Mouse (Mus musculus) heart, embryonic 11.5 days (tissue): Measurements from ENCODE around the gene Zdhhc6. TPM values are rescaled to one million over a fixed set of nuclear protein-coding genes. Genes with fewer than 3 reads are reported as not detected.

Experiments
- ATAC-seq: fragments of 200-750 bp; cut with Nextera tagmentation; replicated peaks from 2 replicates; pipeline ENCODE4 v1.8.0; 2017; ENCODE audit warnings: moderate library complexity; ENCODE audit not compliant: insufficient number of reproducible peaks, low FRiP score, low TSS enrichment
- H3K27ac ChIP-seq: fragments of 300-500 bp; sonication (generic); 2 replicates; pipeline ENCODE4 v1.5.1; 2014; ENCODE audit warnings: mild to moderate bottlenecking, low read depth, low read length
- H3K27me3 ChIP-seq: fragments of 300-500 bp; sonication (generic); 2 replicates; pipeline ENCODE4 v1.6.1; 2014; ENCODE audit warnings: mild to moderate bottlenecking, low read length, mixed read lengths; ENCODE audit not compliant: control insufficient read depth, insufficient read depth
- H3K36me3 ChIP-seq: fragments of 300-500 bp; sonication (generic); 2 replicates; pipeline ENCODE4 v1.6.1; 2014; ENCODE audit warnings: mild to moderate bottlenecking, low read length, moderate library complexity, mixed read lengths; ENCODE audit not compliant: control insufficient read depth, insufficient read depth
- H3K4me1 ChIP-seq: fragments of 300-500 bp; sonication (generic); 2 replicates; pipeline ENCODE4 v1.6.1; 2014; ENCODE audit warnings: low read length; ENCODE audit not compliant: control insufficient read depth, insufficient read depth
- H3K4me2 ChIP-seq: fragments of 300-500 bp; sonication (generic); 2 replicates; pipeline ENCODE4 v1.6.1; 2014; ENCODE audit warnings: mild to moderate bottlenecking, moderate library complexity
- H3K4me3 ChIP-seq: fragments of 300-500 bp; sonication (generic); 2 replicates; pipeline ENCODE4 v1.5.1; 2014; ENCODE audit warnings: low read depth, low read length
- H3K9ac ChIP-seq: fragments of 300-500 bp; sonication (generic); 2 replicates; pipeline ENCODE4 v1.6.1; 2014; ENCODE audit warnings: mild to moderate bottlenecking, low read depth, low read length, moderate library complexity
- H3K9me3 ChIP-seq: fragments of 300-500 bp; sonication (generic); replicated peaks from 2 replicates; pipeline ENCODE4 v1.6.1; 2016; ENCODE audit warnings: low read length; ENCODE audit not compliant: control insufficient read depth
- WGBS: fragments of 180-500 bp; shearing (Covaris S2); extraction: QIAGEN DNeasy Blood & Tissue Kit; methylation state at CpG from one replicate; pipeline ENCODE4 v1.1.7; 2014; ENCODE audit not compliant: insufficient replicate concordance; 5-methylcytosine and 5-hydroxymethylcytosine counted together
- polyA plus RNA-seq: library from polyadenylated mRNA; unstranded; fragments of >200 nt; fragmentation: Nextera tagmentation; extraction: Ambion mirVana; gene quantifications from 2 replicates; pipeline ENCODE4 v1.2.1, GENCODE M21; 2014

The Zdhhc6 gene
- polyA plus RNA-seq, 1 experiment from 2014 or later = 76.1 TPM

- H3K4me3 ChIP-seq = no peak overlapping the region
- ATAC-seq = no peak
- no peaks in the 10 kb centered on the region for H3K27me3 ChIP-seq
- H3K4me1 ChIP-seq = no peaks in the 10 kb centered on the region
- 88% methylated on average over 2 of the region's 2 CpGs for WGBS
- no peak overlapping the region for H3K4me2 ChIP-seq
- peaks cover 9% of the 10 kb centered on the region for H3K36me3 ChIP-seq
- no peak overlapping the region for H3K27ac ChIP-seq
- H3K9me3 ChIP-seq = no peaks in the 10 kb centered on the region
- no peak overlapping the region for H3K9ac ChIP-seq
These were observed 18.3 kb downstream of the Zdhhc6 start for GRCm38 (mm10) chr19:55297489-55297888.

GRCm38 (mm10) chr19:55296301-55296700 is 19.5 kb downstream of the Zdhhc6 start:
- peaks cover 6% of the 10 kb centered on the region for H3K36me3 ChIP-seq

GRCm38 (mm10) chr19:55295556-55295955 is 20.3 kb downstream of the Zdhhc6 start:
- ATAC-seq = no peak
- Histone ChIP-seq H3K4me3 (no peak overlapping the region), H3K9me3 (no peaks in the 10 kb centered on the region), H3K27me3 (no peaks in the 10 kb centered on the region), H3K9ac (no peak overlapping the region), H3K4me2 (no peak overlapping the region), H3K27ac (no peak overlapping the region), H3K36me3 (peaks cover 3% of the 10 kb centered on the region; the same call in 1 of the 2 replicates), H3K4me1 (no peaks in the 10 kb centered on the region)
- WGBS = 82% methylated on average over 3 of the region's 3 CpGs

More at GRCm38 (mm10) chr19:55296301-55296700, 19.5 kb downstream of the Zdhhc6 start:
- 89% methylated on average over 2 of the region's 2 CpGs for WGBS
- Histone ChIP-seq H3K27me3 (no peaks in the 10 kb centered on the region), H3K9me3 (no peaks in the 10 kb centered on the region), H3K4me2 (no peak overlapping the region), H3K27ac (no peak overlapping the region), H3K4me3 (no peak overlapping the region), H3K9ac (no peak overlapping the region), H3K4me1 (no peaks in the 10 kb centered on the region)
- no peak for ATAC-seq

- peaks cover 3% of the 10 kb centered on the region; the same call in 1 of the 2 replicates for H3K36me3 ChIP-seq
- no peak overlapping the region for H3K4me3 ChIP-seq
- H3K4me2 ChIP-seq = no peak overlapping the region
- no peaks in the 10 kb centered on the region for H3K27me3 ChIP-seq
- H3K9ac ChIP-seq = no peak overlapping the region
- H3K9me3 ChIP-seq = no peaks in the 10 kb centered on the region
- WGBS = 84% methylated on average over 9 of the region's 9 CpGs
- no peaks in the 10 kb centered on the region for H3K4me1 ChIP-seq
- no peak for ATAC-seq
- H3K27ac ChIP-seq = no peak overlapping the region
These were observed 20.8 kb downstream of the Zdhhc6 start for GRCm38 (mm10) chr19:55295075-55295474.

GRCm38 (mm10) chr19:55293175-55293574 is 22.7 kb downstream of the Zdhhc6 start:
- 25% methylated on average over 4 of the region's 4 CpGs for WGBS
- Histone ChIP-seq H3K36me3 (peaks cover 3% of the 10 kb centered on the region; the same call in 1 of the 2 replicates), H3K27me3 (no peaks in the 10 kb centered on the region), H3K27ac (no peak overlapping the region), H3K9me3 (no peaks in the 10 kb centered on the region), H3K4me3 (no peak overlapping the region), H3K9ac (no peak overlapping the region), H3K4me1 (no peaks in the 10 kb centered on the region), H3K4me2 (no peak overlapping the region)
- no peak for ATAC-seq

GRCm38 (mm10) chr19:55292210-55292850 is 23.5 kb downstream of the Zdhhc6 start:
- WGBS = 86% methylated on average over 2 of the region's 2 CpGs
- no peaks in the 10 kb centered on the region for H3K4me1 ChIP-seq
- H3K9me3 ChIP-seq = no peaks in the 10 kb centered on the region
- peaks cover 3% of the 10 kb centered on the region; the same call in 1 of the 2 replicates for H3K36me3 ChIP-seq
- no peak overlapping the region for H3K9ac ChIP-seq
- ATAC-seq = no peak
- H3K4me3 ChIP-seq = no peak overlapping the region
- no peak overlapping the region for H3K27ac ChIP-seq
- no peaks in the 10 kb centered on the region for H3K27me3 ChIP-seq
- no peak overlapping the region for H3K4me2 ChIP-seq

- Histone ChIP-seq H3K36me3 (peaks cover 3% of the 10 kb centered on the region; the same call in 1 of the 2 replicates), H3K9me3 (no peaks in the 10 kb centered on the region)
These were observed 25.1 kb downstream of the Zdhhc6 start for GRCm38 (mm10) chr19:55290621-55291270.

GRCm38 (mm10) chr19:55288974-55289373 is 26.9 kb downstream of the Zdhhc6 start:
- H3K9ac ChIP-seq = no peak overlapping the region
- no peak overlapping the region for H3K4me3 ChIP-seq
- no peak for ATAC-seq
- no peaks in the 10 kb centered on the region for H3K9me3 ChIP-seq
- H3K27ac ChIP-seq = no peak overlapping the region
- H3K4me2 ChIP-seq = no peak overlapping the region
- H3K4me1 ChIP-seq = no peaks in the 10 kb centered on the region
- no peaks in the 10 kb centered on the region for H3K27me3 ChIP-seq
- H3K36me3 ChIP-seq = no peaks in the 10 kb centered on the region

More at GRCm38 (mm10) chr19:55290621-55291270, 25.1 kb downstream of the Zdhhc6 start:
- H3K4me3 ChIP-seq = no peak overlapping the region
- no peak overlapping the region for H3K27ac ChIP-seq
- H3K9ac ChIP-seq = no peak overlapping the region
- H3K27me3 ChIP-seq = no peaks in the 10 kb centered on the region
- H3K4me2 ChIP-seq = no peak overlapping the region
- no peaks in the 10 kb centered on the region for H3K4me1 ChIP-seq
- no peak for ATAC-seq
- WGBS = 87% methylated on average over 2 of the region's 2 CpGs

GRCm38 (mm10) chr19:55286034-55286433 is 29.8 kb downstream of the Zdhhc6 start:
- Histone ChIP-seq H3K4me3 (no peak overlapping the region), H3K27ac (no peak overlapping the region), H3K27me3 (no peaks in the 10 kb centered on the region), H3K4me2 (no peak overlapping the region), H3K9ac (no peak overlapping the region), H3K4me1 (no peaks in the 10 kb centered on the region), H3K36me3 (peaks cover 1% of the 10 kb centered on the region), H3K9me3 (no peaks in the 10 kb centered on the region)
- WGBS = 78% methylated on average over 4 of the region's 4 CpGs
- ATAC-seq = no peak
